Mouse (Mus musculus) cerebellum, adult 9-11 months (tissue): Measurements from ENCODE around the gene Gm7137.
A peak's percentile ranks its signal among the peaks of the same experiment; 100 is the strongest.
"Not testable (repeated sequence)": the region's sequence is repeated elsewhere in the genome, so short reads cannot be mapped to it uniquely, and the experiment has no call there.

ENCODE experiments used
- DNase-seq: peaks from one replicate; pipeline ENCODE4 v3.0.0; 2022

The Gm7137 gene

GRCm38 (mm10) chr10:77787876-77788275, at the start of gene Gm7137:
Gene Gm7137, minus strand, starts transcription at chr10:77788200.
- not testable (repeated sequence) for DNase-seq

DNA sequence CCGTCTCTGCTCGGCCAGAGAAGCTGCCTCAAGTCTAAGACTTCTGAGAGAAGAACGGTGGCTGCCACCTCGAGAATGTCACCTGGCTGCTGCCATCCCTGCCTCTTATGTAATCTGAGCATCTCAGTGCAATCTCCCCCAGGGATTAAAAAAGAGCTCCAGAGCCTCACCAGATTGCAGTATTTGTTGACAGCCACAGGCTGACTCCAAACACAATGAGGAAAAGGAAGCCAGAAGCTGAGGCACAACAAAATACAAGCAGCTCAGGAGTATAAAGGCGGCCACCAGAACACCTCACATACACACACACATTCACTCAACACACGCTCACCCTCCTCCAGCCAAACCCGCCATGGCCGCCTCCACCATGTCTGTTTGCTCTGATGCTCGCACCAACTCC, 47.6 kb upstream of the Gm7137 start, which contains the start of gene Krtap10-10:
TSS of gene Krtap10-10 (plus strand) at position 301 of the 400 bp plus-strand sequence.
- DNase-seq, result no peak

DNA sequence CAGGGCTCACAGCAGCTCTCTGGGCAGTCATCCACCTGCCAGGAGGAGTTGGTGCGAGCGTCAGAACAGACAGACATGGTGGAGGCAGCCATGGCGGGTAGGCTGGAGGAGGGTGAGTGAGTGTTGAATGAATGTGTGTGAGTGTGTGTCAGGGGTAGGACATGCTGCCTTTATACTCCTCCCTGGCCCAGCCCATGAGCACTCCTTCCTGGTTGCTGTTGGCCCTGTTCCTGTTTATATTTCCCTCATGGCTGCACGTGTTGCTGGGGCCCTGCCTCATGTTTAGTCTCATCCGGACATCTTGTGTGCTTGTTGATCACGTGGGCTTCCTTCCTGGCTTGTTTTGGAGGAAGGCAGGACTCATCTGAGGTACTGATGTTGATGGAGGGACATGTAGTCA, 39.0 kb upstream of the Gm7137 start, which contains the start of gene Krtap10-4:
TSS of gene Krtap10-4 (minus strand) at position 145 of the 400 bp plus-strand sequence.
- no peak for DNase-seq

GRCm38 (mm10) chr10:77819203-77819602, 31.2 kb upstream of the Gm7137 start:
- DNase-seq, result no peak

DNA sequence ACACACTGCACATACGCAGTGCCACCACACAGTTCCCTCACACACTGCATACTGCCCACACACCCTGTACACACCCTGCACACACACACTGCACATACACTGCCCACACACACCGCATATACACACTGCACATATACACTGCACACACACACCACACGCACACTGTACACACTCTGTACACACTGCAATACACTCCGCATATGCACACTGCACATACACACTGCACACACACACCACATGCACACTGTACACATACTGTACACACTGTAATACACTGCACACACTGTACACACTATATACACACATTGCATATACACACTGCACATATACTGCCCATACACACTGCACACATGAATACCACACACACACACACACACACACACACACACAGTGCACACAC, 30.5 kb upstream of the Gm7137 start:
- no peak for DNase-seq

DNA sequence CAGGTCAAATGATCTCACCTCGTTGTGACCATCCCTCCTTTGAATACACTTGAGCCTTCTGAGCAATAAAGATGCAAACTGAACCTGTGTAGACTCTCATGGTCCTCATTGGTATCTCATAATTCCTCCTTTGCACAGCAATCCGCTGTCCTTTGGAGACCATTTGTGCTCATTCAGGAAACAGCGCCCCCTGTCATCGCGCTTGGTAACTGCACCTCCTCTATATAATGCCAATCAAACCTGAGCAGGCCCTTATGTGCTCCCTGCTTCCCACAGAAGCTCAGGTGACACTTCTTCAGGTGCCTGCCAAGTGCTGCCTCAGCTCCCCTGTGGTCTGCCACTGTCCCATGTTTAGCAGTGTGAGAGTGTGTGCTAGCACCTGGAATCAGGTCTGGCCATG, 27.5 kb upstream of the Gm7137 start:
- DNase-seq, result no peak

- no peak for DNase-seq
Observed at GRCm38 (mm10) chr10:77814382-77814781, 26.4 kb upstream of the Gm7137 start, which contains the start of gene Gm2696. Gene Gm2696, plus strand, starts transcription at chr10:77814682.

- DNase-seq, result no peak
Observed at GRCm38 (mm10) chr10:77811743-77812142, 23.7 kb upstream of the Gm7137 start, which contains the start of gene Gm9507. Gene Gm9507, minus strand, starts transcription at chr10:77811843.

DNA sequence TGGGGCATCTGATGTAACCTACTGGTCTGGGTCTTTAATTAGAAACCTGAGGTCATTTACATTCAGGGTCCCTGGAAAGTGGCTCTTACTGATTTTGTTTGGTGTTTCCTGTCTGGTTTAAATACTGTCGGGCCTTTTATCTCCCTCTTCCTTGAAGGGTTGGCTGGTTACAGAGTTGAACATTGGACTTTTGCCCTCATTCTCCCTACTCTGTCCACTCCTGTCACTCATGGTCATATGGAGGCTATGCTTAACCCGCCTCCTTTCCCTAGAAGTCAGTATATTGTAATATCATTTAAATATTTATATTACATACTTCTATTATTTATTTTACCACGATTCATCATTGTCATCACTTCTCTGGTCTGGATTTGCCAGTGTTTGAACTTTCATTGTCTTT, 16.1 kb upstream of the Gm7137 start:
- DNase-seq, result no peak

DNA sequence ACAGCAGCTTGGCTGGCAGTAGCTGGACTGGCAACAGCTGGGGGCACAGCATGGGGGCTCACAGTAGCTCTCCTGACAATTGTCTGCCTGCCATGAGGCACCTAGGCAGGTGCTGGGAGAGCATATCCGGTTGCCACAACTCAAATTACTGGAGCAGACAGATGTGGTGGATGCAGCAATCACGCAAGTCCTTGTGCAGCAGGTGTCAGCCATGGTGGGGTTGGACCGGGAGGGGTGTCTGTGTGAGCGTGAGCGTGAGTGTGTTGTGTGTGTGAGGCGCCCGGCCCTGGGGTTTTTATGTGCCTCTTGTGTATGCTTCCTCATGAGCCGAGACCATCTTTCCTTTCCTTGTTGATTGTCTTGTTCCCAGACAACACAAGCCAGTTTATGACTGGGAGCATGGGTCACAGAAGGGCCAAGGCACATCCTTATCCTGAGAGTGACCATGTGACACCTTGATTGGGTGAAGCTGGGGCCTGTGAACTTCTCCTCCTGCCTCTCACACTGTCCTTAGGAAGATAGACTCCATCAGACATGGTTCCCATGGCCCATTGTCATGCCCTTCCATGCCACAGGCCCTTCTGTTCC, 11.0 kb upstream of the Gm7137 start, which contains the start of gene Gm19668:
TSS of gene Gm19668 (minus strand) at position 213 of the 588 bp plus-strand sequence.
- DNase-seq, result no peak

DNA sequence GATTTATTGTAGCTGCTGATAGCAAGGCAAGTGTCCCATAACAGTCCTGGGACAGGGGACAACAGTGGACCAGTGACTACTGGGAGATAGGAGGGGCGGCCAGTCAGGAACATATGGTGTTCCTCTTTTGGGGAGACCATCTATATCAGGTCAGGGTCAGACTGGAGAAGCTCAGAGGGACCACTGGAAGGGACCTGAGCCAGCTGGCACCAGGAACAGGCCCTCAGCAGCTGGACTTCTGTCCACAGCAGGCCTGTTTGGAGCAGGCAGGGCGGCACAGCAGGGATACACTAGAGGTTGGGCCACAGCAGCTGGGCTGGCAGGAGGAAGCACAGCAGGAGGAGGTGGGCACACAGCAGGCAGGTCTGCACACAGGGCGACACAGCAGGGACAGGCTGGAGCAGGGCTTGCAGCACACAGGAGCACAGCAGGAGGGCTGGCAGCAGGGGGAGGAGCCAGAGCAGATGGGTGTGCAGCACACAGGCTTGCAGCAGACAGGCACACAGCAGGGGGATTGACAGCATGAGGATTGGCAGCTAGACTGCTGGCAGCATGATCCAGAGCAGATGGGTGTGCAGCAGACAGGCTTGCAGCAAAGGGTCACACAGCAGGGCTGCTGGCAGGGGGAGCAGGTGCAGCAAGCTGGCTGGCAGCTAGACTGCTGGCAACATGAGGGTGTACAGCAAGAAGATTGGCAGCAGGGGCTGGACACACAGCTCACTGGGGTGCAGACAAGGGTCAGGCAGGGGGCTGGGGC, 10.3 kb upstream of the Gm7137 start:
- peak; percentile 49 for DNase-seq

GRCm38 (mm10) chr10:77797677-77798076, 9.7 kb upstream of the Gm7137 start:
- no peak for DNase-seq

DNA sequence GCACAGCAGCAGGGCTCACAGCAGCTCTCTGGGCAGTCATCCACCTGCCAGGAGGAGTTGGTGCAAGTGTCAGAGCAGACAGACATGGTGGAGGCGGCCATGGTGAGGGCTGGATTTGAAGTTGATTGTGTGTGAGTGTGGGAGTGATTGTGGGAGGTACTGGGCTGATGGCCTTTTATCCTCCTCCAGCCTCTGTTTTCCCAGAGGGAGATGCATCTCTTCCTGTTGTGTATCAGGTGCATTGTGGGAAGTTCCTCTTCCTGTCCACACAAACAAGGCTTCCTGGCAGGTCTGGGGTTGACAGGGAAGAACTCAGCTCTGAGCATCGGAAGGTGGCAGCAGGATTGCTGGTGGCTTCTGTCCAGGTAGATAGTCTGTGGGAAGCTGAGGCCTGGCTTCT, 7.0 kb upstream of the Gm7137 start, which contains the start of gene Gm9639:
TSS of gene Gm9639 (minus strand) at position 101 of the 400 bp plus-strand sequence.
- no peak for DNase-seq

GRCm38 (mm10) chr10:77788621-77789020, 621 bp upstream of the Gm7137 start:
- no peak for DNase-seq

GRCm38 (mm10) chr10:77783396-77783795, 4.6 kb downstream of the Gm7137 start:
- not testable (repeated sequence) for DNase-seq

- not testable (repeated sequence) for DNase-seq
Observed at GRCm38 (mm10) chr10:77782442-77782841, 5.6 kb downstream of the Gm7137 start, which contains the start of gene Gm3250. Gene Gm3250, minus strand, starts transcription at chr10:77782542.

GRCm38 (mm10) chr10:77776844-77777243, 11.2 kb downstream of the Gm7137 start, which contains the start of gene Gm7138:
Gene Gm7138, minus strand, starts transcription at chr10:77776944.
- DNase-seq, result not testable (repeated sequence)

GRCm38 (mm10) chr10:77772142-77772541, 15.9 kb downstream of the Gm7137 start:
- not testable (repeated sequence) for DNase-seq

- not testable (repeated sequence) for DNase-seq
Observed at GRCm38 (mm10) chr10:77771225-77771624, 16.8 kb downstream of the Gm7137 start, which contains the start of gene Gm3238. Gene Gm3238, minus strand, starts transcription at chr10:77771325.

DNA sequence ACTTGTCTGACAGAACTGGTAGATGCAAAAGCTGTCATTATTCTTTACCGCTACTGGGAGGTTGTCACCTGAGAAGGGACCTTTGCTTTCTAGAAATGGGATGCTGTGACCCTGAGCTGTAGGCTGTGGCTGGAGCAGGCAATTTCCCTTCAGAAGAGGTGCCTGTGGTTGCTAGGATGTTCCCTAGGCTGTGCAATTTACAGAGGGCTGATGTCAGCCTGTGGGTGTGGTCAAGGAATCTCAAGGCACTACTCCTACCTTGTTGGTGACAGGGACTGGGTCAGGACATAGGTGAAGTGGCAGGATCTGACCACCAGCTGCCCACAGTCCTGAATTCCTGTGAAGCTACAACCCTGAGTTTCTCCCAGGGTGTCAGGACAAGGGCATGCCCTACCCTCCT, 18.3 kb downstream of the Gm7137 start:
- no peak for DNase-seq

- DNase-seq, result not testable (repeated sequence)
Observed at GRCm38 (mm10) chr10:77759582-77759981, 28.4 kb downstream of the Gm7137 start, which contains the start of gene Gm3233. Gene Gm3233, minus strand, starts transcription at chr10:77759682.

GRCm38 (mm10) chr10:77753448-77753847, 34.6 kb downstream of the Gm7137 start:
- no peak for DNase-seq

GRCm38 (mm10) chr10:77752312-77752711, 35.7 kb downstream of the Gm7137 start:
- DNase-seq, result not testable (repeated sequence)
